Mouse (Mus musculus) MN1 (cell line): ENCODE data around the gene Nr3c2.

Experiments
- DNase-seq: peaks from one replicate; pipeline ENCODE4 v3.0.0-alpha.2; 2016; ENCODE audit warnings: low spot score

The Nr3c2 gene

GRCm38 (mm10) chr8:77251134-77251533 is 351.9 kb downstream of the Nr3c2 start:
- DNase-seq = no peak

- no peak for DNase-seq
Measured at GRCm38 (mm10) chr8:77254466-77254865, 355.2 kb downstream of the Nr3c2 start.

DNA sequence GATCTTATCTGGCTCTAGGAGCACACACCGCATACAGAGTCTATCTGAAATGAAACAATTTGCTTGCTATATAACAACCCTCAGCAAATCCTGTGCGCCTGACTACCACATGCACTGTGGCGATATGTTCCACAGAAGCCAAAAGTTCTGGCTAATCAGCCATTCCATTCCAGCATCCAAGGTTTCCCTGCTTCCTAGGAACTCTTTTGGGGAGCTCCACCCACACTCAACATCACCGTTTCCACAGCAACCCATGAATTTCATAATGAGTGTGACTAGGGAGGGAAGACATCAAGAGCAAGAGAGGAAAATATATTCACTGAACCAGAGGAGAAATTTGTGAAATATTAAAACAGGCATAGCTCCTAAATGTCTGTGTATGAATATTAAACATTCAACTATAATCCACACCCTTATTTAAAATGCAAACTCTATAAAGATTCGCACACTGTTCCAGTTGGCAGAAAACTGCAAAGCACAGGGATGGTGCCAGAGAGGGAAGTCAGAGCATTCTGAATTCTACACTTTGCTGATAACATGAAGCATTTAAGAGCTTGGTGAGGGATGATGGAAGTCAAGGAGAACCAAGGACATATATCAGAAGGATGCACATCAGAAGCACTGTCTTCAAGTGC is 357.3 kb downstream of the Nr3c2 start:
- DNase-seq = no peak

- DNase-seq = no peak
Measured at GRCm38 (mm10) chr8:77257085-77257451, 357.8 kb downstream of the Nr3c2 start.

- no peak for DNase-seq
Measured at GRCm38 (mm10) chr8:77261215-77261614, 362.0 kb downstream of the Nr3c2 start.

GRCm38 (mm10) chr8:77262216-77263009 is 363.2 kb downstream of the Nr3c2 start:
- no peak for DNase-seq

- DNase-seq = no peak
Measured at GRCm38 (mm10) chr8:77267941-77268405, 368.7 kb downstream of the Nr3c2 start.

GRCm38 (mm10) chr8:77272136-77272535 is 372.9 kb downstream of the Nr3c2 start:
- DNase-seq = no peak

DNA sequence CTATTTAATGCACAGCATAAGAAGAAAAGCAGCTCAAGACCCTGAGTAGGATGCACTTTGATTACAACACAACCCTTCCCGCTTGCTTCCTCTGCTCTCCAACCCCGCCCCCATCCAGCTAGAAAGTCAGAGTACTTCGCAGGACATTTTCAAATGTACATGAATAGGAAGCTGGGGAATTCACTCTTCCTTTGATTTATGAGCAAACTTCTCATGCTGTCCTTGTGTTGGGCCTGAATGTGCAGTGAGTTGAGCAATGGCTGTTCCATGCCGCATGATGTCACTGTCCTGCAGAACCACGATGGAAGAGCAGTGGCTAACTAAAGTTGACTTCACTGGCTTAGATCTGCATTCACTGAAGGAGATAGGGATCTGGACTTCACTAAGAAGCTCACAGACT is 376.3 kb downstream of the Nr3c2 start:
- DNase-seq = no peak

DNA sequence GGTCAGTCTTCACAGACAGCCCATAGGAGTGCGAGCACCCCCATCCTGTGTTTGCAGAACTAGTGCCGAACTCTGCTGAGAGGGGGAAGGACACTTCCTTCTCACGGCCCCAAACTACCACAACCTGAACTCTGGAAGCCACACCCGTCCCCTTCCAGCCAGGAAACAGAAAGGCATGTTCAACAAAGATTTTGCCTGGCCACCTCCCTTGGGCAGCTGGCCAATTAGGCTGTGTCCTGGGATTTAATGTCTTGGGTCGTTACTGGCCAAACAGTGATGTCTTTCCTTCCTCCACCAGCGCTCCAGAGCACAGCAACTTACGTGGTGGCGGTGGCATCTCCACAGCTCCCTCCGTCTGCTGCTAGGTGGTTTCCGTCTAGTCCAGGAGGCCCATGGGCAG is 377.6 kb downstream of the Nr3c2 start:
- no peak for DNase-seq

DNA sequence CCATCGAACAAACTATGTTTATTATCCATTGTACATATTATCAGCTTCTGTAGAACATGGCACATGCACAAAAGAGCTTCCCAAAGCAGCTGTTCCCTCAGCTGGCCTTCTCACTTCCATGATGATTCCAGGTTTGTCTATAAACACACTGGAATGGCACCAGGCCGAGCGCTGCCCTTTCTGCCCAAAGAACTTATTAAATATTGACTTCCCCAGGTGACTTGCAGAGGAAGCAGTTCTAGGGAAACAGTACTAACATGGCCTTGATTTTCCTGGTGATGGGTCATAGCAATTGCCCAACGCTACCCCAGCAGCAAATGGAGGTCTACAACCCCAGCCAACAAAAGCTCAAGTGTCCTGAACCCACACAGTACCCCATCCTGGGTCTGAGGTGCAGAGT is 379.0 kb downstream of the Nr3c2 start:
- no peak for DNase-seq

DNA sequence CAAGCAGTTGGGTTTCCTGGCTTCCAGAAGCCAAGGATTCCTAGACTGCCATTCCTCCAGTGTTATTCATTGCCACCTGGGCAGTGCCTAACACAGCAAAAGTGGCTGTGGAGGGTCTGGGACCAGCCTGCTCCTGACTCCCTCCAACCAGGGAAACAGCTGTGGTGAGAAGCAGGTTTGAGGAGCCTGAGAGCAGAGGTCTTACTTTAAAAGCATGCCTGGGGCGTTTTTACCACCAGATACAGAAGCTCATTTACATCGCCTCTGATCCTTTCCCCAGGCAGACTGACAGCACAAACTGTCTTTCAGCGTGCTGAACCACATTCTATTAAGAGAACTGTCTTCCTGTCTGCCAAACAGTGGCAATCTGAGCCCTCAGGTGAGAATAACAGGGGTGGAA is 380.7 kb downstream of the Nr3c2 start:
- no peak for DNase-seq

DNA sequence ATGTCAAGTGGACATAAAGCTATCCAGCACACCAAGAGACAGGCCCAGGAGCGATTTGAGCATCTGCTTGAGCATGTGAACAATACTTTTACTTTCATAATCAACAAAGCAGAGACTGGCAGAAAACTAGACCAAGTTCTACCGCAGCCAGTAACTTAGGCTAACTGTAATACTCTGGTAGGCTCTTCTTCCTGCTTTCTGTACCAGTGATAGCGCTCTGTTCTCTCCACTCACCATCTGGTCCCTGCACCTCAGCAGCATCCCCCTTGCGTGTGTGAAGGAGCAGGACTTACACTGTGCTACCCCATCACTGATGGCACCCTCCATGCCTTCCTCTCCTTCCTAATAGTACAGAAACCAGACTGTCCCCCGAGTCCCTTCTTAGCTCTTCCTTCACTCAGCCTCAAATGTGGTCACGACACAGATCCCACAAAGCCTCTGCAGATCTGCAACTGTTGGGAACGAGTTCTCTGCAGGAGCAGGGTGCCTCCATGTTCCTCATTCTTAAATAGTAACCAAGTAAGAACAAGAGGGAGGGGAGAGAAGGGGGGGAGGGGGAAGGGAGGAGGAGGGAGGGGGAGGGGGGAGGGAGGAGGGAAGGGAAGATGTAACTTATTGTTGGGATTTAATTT is 383.5 kb downstream of the Nr3c2 start:
- DNase-seq = no peak

DNA sequence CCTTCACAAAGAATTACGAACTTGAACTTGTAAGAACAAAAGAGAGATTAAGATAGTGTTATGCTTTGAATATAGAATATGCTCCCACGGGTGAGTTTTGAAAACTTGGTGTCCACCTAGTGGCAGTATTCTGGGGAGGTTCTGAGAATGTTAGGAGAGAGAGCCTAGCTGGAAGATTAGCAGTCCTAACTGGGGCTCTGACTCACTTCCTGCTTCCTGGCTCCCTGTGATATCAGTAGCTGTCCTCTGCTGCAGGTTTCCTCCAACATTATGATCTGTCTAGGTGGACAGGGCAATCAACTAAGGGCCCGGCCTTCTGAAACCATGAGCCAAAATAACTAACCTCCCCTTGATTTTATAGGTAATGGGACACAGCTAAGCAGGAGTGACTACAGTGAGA is 385.2 kb downstream of the Nr3c2 start:
- DNase-seq = no peak

GRCm38 (mm10) chr8:77288065-77288464 is 388.8 kb downstream of the Nr3c2 start:
- DNase-seq = no peak

DNA sequence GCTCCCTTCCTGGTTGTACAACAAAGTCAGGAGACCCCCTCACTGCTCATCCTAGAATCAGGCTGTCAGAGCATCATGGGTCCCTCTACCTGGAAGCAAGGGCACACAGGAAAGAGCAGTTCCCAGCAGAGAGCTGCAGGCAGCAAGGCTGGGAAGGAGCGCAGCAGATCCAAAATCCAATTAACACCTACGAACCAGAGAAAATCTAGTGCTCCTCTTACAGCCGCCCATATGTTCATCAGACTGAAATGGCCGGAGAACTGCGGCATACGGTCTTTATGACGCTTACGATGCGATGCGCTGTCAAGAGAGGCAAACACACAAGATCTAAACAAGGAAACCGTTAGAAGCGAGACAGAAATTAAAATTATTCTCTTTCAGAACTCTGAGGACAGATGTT is 389.2 kb downstream of the Nr3c2 start:
- DNase-seq = no peak

GRCm38 (mm10) chr8:77292120-77292519 is 392.9 kb downstream of the Nr3c2 start:
- DNase-seq = no peak

DNA sequence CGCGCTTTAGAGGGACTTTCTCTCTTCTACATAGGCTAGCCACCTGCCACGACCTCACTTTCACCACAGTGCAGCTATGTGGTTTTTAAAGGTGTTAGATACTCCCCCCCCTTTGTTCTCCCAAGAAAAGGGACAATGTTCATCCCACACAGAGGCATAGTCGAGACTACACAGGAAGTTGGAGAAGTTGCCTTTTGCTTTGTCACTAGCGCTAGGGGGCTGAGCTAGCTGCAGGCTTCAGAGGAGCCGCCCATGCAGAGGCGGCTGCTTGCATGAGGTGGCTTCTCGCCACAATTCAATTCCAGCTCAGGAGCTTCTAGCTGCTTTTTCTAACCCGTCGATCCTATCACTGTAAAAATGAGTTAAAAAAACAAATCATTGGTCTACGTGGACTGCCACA is 393.4 kb downstream of the Nr3c2 start:
- no peak for DNase-seq

DNA sequence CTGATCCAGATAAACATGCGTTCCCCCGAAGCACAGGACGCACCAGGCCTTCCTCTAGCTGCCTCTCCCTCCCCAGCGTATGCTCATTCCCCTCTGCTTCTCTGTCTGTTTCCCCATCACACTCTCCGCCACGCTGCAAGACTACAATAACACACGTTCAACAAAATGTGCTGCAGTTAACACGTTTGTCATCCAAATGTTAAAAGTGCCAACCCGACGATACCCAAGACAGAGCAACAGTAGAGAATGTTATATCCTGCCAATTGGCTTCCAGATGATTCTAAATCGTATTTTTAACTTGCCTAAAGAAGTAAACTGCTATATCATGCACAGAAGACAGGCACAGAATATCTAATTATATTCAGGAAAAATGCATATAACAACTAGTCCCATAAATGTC is 395.4 kb downstream of the Nr3c2 start:
- no peak for DNase-seq
